Mouse (Mus musculus) left cerebral cortex, postnatal 14 days (tissue): Measurements from ENCODE around the gene Igsf11. TPM values are rescaled to one million over a fixed set of nuclear protein-coding genes. Genes with fewer than 3 reads are reported as not detected.

ENCODE experiments used
- DNase-seq, 2 experiments: peaks; one replicate each; pipeline ENCODE4 v3.0.0; 2021 to 2022; ENCODE audit warnings: low spot score in 2 of 2, mixed read lengths in 1 of 2
- intact Hi-C: fragments of 180-260 bp; cut with DNase I; formaldehyde crosslinking; loops from one replicate; pipeline ENCODE4 v1.15.1; 2025
- total RNA-seq, 2 experiments: library from RNA; stranded (reverse); gene quantifications; 2 replicates each; pipeline ENCODE4 v1.2.3; 2021

The Igsf11 gene
- total RNA-seq, 2 experiments from 2014 or later, result 38.7 to 39.0 TPM

DNA sequence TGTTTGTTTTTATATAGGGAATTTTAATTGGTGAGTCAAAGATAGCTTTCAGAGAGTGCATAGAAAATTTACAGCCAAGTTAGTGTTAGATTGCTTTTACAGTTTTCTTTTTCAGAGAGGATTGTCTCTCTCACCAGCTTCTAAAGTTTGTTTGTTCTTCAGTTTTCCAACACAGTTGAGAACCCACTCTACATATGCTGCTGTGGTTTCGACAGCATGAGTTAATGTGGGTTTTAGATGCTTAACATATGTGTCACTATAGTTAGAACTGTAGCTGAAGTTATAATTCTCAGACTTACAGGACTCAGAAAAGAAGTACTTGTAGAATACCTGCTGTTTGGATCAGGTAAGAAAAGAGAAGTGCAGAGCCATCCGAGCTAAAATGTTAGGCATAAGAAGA lies 25.6 kb downstream of the Igsf11 start:
- peak in 1 of 2 experiments; percentile 54 for DNase-seq
- intact Hi-C loops, result no loop called here

DNA sequence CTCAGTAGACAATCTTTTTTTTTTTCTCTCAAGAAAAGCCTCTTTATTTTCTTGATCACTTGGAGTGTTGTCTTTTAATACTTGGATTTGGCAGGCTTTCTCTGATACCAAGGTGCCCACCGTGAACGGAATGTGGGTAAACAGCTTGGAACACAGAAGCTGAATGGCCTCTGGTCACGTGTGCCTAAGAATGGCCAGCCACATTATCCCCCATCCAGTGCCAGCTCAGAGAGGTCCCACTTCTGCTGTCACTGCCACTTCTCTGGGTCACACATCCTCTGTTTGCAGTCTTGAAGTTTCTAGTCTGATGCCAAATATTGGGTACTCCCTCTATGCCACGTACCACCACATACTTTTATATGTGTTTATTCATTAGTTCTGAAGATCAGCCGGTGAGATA lies 28.0 kb downstream of the Igsf11 start:
- DNase-seq, result no peak
- intact Hi-C loops, result no loop called here

DNA sequence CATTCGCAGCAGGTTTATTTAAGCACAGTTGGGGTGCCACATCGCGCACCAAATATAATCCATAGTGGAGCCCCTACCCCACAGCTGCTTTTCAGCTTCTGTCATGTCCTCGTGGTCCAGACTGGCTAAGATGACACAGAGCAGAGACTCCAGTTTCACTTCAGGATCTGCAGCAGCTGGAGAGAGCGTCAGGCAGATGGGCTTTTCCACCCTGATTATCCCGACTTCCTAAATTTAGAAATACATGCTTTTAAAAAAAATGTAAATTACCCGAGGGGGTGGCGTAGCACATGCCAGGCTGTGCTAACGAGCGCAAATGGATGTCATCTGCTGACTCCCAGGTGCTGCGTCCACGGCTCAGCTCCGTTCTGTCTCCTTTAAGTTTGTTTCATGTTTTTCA lies 32.5 kb downstream of the Igsf11 start:
- intact Hi-C loops, result no loop called here
- peak; percentile 75 to 84 for DNase-seq

DNA sequence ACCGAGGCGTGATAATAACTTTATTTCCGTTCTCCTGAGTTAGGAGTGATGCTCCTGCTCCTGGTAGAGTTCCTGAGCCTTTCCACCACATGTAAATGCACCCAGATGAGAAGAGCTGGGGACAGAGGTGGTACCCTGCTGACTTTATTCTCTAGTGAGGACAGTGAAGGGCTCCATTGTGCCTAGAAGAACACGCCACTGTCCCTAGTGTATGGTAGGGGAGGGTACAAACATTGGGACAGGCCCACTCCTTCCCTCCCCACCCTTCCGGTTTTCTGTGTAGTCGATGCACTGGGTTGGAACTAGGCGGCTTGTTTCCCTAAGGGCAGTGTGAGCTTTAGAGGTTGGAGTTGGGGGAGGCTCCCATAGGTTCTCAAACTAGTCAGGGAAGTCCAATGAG lies 36.3 kb downstream of the Igsf11 start:
- no peak for DNase-seq
- intact Hi-C loops, result no loop called here

DNA sequence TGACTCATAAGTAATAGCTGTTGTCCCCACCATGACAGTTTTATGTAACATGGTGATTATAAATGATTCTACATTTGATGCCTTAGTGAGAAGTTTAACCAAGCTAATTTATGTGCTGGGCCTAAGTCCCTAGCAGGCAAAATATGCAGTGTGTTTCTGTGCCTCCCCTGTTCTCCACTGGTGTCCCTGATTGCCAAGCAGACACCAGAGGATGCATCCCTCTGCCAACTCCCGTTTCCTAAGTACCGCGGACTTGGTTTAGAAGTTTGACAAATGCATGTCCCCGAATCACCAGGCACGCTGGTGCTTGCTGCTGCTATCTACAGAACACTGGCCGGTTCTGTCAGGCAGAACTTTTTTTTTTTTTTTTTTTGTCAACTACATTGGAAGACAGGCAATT lies 39.0 kb downstream of the Igsf11 start:
- intact Hi-C loops, result no loop called here
- DNase-seq, result no peak

DNA sequence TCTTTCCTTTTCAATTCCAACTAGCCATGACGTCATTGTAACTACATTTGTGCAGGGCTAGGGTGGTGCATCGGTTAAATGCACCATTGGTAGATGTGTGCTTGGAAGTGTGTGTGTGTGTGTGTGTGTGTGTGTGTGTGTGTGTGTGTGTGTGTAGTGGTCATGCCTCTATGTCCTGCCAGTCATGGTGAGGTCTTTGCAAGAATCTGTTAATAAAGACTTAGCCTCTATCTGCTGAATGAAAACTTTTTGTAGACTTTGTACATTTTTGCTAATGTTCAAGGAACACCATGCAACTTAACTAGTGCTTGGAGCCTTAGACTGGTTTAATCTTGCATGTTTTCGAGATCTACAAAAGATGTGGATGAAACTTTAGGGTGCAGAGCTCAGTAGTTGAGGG lies 48.3 kb downstream of the Igsf11 start:
- intact Hi-C loops, result no loop called here
- DNase-seq, result no peak

DNA sequence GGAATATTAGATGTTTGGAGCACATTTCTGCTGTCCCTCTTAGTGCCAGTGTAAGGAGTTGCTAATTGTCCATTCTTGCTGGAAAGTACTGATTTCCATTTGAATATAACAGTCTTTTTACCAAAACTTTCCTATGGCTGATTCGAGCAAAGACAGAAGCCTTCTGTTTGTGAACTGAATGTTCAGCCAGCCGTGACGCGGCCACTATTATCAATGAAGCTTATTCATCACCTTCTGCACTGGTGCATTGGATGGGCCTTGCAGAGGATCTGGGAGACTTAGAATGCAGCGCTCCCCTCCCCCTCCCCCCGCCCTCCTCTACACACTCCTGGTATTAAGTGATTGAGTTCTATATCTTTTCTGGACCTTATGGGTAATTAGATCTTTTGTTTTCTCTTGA lies 48.8 kb downstream of the Igsf11 start:
- peak; percentile 55 to 65 for DNase-seq
- intact Hi-C loops, result no loop called here

DNA sequence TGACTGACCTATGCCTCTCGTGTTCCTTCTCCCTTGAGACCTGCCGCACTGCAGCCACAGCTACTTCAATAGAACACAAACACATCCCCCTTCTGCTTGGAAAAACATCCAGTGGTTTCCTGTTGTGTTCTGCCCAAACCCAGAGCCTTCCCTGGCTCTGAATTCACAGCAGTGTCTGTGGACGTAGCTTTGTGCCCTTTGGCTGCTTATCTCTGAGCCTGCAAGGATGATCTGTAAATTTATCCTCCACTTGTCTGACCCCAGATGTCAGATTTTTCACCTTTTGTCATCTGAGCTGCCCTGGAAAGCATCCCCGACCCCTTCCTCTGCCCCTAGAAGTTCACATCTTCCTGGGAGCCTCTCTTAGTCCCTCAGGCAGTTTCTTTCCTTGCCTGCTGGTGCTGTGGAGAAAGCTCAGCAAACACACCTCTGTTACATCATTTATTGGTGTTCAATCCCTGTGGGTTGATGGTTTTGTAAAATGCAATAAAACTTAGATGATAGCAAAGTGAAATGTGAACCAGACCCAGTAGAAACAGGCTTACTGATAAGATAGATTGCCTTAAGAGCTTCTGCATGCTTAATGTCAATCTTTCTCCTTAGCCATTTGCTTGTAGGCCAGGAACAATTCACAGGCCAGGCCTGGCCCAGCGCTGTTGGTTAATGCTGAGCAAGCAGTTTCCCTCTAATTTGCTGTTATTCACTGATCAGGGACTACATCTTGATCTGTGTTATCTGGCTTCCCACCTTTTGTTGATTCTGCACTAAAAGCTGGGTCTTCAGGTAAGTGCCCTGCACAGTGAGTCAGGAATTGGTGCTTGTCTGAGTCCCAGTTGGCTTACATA lies 51.5 kb downstream of the Igsf11 start:
- intact Hi-C loops, result no loop called here
- DNase-seq, result no peak

DNA sequence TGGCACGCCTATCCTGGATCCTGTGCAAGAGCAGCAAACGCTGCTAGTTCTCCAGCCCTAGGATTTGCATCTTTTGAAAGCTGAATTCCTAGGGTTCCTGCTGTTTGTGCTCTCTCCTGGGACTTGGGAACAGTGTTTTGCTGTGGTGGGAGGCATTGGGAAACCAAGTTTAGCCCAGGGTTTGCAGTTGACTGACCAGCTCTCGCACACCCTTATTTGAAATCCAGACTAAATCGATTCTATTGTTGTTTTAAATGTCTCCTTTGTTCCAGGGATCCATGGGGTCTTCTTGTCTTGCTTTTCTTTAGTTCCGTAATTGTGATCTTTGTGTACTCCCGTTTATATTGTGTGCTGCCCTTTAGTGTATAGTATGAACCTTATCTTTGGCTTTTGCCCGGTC lies 52.6 kb downstream of the Igsf11 start:
- intact Hi-C loops, result no loop called here

DNA sequence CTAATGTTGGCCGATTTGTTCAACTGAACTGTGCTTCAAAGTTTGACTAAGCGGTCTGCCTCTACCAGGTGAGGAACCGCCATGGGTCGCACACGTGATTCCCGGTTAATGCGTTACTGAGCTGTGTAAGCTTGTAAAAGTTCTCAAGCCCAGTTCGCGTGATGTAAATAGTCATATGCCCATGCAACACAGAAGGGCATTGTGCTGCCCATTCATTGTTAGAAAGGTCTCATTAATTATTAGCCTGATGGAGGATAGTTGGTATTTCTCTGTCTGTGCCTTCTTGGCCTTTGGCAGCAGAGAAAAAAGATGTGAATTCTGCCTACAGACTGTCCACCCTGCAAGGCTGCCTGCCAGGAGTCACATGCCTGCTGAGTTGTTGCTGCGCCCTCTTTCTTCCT lies 53.1 kb downstream of the Igsf11 start:
- no peak for DNase-seq
- intact Hi-C loops, result no loop called here

More for the DNA sequence above, 52.6 kb downstream of the Igsf11 start:
- no peak for DNase-seq

DNA sequence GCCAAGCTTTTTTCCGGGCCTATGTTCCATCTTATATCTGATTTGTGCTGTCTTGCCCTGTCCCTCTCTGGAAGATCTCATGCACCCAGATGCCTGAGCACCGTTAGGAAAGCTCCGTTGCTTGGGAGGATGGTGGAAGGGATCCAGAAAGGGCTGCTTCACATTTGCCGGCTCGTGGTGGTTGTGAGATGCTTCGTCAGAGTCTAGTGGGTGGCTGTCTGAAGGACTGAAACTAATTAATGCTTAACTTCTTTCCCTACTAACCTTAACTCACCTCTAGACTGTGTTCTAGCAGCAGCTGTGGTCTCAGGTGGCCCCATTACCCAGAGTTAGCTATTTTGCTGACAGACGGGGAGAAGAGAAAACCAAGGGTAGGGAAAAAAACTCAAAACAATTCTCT lies 54.0 kb downstream of the Igsf11 start:
- DNase-seq, result peak; percentile 68 to 80
- intact Hi-C loops, result no loop called here

DNA sequence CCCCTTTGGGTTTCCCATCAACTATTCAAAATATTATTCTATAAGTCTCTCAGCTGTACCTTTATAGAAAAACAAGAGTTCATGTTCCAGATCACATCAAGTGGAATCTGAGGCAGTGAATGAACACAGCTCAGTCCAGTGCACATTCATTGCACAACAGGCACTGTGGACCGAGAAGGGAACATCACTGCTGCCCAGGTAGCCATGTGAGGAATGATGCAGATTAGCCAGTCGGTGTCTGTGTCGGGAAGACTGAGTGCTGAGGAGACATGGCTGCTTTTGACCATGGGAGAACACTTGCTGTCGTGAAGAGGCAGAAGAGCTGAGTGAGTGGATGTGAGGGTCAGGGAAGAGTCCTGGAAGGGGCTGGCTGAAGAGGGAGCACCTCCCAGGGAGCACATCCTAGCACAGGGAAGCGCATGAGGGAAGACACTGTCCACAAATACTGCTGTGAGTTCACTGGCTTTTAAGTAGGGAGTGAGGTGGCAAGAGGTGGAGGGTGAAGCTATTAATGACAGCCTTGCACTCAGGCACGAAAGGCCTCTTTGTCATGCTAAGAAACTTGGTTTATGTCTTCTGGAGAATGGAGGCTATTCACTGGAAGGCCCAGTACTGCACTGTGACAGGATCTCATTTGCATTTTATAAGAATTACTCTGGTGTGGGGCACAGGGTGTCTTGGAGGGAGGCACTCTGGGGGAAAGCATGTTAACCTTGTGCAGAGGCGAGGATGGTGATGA lies 54.8 kb downstream of the Igsf11 start:
- DNase-seq, result no peak
- intact Hi-C loops, result no loop called here

DNA sequence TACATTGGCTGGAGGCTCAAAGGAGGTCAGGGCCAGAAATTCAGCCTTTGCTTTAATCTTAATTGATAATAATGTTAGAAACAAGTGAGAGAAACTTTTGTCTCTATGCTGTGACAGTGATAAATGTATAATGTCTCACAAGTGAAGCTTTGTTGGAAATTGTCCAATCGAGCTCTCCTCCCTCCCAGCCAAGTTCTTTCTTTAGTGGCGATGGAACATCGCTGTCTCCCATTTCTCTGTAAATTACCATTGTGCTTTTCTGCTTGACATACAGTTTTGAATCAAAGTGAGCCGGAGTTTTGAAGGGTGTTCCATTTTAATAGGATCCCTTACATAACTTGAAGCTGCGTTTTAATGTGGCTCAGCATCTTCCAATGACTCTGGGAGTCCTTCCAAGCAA lies 56.0 kb downstream of the Igsf11 start:
- no peak for DNase-seq
- intact Hi-C loops, result no loop called here

DNA sequence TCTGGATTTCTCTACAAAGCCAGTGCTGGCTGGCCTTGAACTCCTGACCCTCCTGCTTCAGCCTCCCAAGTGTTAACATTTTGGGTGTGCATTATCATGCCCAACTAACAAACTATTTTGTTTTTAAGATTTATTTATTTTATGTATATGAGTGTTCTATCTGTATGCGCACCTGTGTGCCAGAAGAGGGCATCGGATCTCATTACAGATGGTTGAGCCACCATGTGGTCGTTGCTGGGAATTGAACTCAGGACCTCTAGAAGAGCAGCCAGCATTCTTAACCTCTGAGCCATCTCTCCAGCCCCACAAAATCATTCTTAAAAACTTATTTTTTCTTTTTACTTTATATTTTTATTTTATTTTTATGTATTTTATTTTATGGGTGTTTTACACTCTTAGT lies 60.4 kb downstream of the Igsf11 start:
- no peak for DNase-seq
- intact Hi-C loops, result no loop called here

DNA sequence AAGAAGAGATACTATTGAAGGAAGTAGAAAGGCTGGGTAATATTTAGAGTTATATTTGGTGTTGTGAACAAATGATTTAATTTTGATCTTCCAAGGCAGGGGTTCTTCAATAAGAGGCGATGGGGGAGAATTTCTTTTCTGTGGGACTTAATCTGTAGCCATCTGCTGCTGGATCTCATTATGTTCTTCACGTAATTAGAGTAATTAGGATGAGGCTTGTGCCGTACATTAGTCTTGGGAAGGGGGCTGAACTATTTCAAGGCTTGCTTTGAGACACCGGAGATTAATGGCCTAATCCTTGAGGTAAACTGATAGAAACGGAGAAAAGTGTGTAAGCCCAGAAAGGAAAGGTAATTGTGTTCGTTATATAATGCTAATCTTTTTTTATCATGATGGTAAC lies 61.4 kb downstream of the Igsf11 start:
- intact Hi-C loops, result no loop called here

DNA sequence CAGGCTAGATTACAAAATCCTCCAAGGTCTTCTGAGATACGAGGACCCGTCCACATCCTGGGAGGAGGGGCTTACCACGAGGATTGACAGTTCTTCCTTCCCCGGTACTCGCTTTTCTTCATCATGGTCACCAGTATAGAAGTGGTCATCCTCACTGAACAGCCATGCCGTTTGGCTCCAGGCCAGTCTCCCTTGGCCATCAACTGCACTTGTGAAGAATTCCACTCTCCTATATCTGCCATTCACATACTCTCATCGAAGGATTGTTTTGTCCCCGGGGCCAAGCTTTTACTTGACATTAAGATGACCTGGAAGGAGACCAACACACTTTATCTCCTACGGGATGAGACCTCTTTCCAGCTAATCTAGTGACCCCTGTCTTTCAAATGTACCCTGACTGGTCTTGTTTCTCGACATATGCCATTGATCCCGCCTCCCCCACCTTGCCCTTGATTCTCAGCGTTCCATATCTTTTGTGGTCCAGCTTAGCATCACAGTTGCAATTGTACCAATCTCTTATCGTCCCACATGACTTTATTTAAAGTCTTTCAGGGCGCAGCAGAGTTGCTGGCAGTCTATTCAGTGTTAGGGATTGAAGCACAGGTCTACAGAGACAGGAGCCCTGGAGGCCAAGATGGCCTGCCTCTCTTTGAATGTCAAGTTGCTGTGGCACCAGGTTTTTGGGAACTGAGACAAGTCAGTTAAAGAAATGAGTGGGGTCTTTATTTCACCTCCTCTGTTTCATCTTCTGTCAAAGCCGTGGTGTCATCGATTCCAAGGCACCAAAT lies 62.2 kb downstream of the Igsf11 start:
- no peak for DNase-seq
- intact Hi-C loops, result loop anchor here (5.0 kb wide), 1 partner anchor 52 kb away; no protein-coding TSS in a partner anchor

More for the DNA sequence above, 61.4 kb downstream of the Igsf11 start:
- DNase-seq, result no peak

DNA sequence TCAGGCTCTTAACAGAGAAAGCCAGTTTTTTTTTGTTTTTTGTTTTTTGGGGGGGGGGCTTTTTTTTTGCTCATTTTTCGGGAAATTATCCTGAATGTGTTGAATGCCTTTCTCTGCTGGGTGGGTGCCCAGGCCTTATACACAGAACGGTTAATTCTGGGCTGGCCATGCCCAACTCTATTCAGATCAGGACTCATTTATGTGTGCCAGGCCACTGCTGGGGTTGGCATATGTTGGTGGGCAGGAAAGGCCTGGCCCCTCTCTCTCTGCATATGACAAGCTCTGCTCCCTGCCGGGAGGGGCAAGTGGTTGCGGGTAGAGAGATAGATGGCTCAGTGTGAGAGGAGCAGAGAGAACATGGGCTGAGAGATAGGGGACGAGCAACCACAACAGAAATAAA lies 62.8 kb downstream of the Igsf11 start:
- intact Hi-C loops, result loop anchor here (5.0 kb wide), 1 partner anchor 53 kb away; no protein-coding TSS in a partner anchor
- no peak for DNase-seq

DNA sequence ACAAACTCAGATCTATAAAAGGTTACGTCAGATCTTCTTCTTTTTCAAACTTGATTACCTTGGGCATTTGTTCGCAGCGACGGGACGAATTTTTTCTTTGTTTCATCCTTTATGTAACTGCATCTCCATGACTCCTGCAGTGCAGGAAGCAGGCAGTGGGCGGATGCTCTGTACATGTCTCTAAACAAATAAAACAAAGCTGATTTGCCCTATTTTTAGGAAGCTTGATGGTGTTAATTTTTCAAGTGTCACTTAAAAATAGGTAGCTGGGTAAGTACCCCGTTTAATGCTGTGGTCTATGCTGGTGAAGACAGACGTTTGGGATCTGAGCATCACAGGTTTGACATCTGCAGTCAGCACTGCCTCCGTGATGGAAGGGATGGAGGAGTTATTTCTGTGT lies 66.3 kb downstream of the Igsf11 start:
- DNase-seq, result peak in 1 of 2 experiments; percentile 56
- intact Hi-C loops, result loop anchor here (5.0 kb wide), 1 partner anchor 56 kb away; no protein-coding TSS in a partner anchor

DNA sequence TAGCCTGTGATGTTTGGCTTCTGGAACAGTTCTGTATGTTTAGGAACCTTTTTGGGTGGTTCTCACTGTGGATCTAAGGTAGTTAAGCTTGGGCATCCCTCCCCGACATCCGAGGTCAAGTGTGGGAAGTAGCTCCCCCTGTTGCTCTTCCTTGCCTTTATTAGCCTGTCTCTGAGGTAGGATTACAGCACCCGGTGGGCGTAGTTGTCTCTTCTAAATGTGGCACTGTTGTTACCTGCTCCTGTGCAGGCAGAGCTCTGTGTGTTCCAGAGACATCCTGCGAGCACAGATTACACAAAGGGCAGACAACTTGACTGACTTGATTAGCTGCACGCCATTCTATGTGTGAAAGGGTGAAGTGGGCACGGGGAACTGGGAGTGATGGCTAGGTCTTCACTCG lies 68.1 kb downstream of the Igsf11 start:
- no peak for DNase-seq
- intact Hi-C loops, result no loop called here

DNA sequence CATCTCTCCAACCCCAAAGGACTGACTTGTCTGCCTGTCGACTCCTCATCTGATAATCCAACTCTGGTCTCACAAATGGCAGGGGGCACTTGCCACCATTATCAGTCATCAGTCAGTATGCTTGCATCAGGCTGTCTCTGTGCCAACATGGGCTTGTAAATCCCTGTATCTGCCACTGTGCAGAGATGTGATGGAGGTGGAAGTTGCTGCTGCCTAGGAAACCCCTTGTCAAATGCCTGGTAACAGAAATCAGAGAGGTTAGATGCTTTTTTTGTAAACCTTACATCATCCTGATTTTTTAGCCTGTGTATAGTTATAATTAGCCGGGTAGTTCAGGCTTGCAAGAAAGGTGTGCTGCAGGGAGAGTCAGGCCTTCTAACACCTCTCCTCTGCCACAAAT lies 69.4 kb downstream of the Igsf11 start:
- DNase-seq, result peak in 1 of 2 experiments; percentile 46
- intact Hi-C loops, result no loop called here
